Mouse (Mus musculus) frontal cortex, postnatal 36 days (tissue): ENCODE results near the gene Txnip.
"Not testable (repeated sequence)": the region's sequence is repeated elsewhere in the genome, so short reads cannot be mapped to it uniquely, and the experiment has no call there.

ENCODE experiments used
- DNase-seq, 2 experiments: peaks; one replicate each; pipeline ENCODE4 v3.0.0; 2022; ENCODE audit warnings: low spot score in 2 of 2

The Txnip gene

DNA sequence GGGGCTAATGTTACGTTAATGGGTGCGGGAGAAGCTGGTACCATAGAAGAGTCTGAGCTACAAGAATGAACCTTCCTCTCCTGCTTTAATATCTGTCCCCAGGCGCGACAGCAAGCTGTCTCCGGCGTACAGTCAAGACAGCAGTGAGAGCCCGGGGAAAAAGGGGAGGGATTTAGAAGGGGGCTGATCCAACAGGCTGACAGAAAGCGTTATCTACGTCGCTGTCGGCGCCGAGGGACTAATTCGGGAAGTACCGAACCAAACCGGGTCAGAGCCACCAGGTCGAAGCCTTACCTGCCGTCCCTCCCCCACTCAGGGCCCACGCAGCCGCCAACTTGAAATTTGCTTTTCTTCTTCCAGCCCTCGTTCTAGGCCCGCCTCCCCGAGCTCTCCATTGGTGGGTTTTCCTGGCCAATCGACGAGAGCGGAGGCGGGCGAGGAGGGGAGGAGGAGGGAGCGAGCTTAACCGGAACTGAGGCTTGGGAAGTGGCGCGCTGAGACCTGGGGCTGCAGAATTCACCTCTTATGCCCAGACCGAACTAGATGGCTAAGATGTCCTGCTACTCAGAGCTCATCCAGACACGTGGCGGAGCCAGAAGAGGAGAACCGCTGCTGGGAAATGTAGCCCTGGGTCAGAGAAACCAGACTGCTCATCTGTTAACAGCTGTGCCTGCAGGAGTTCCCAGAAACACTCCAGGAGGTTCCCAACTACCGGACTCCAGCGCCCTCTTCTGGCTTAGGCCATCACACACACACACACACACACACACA lies 36.2 kb downstream of the Txnip start, which contains the start of gene Polr3gl:
Gene Polr3gl (minus strand): TSS at position 392 of the 771 bp plus-strand sequence.
- DNase-seq = peak; percentile 95

DNA sequence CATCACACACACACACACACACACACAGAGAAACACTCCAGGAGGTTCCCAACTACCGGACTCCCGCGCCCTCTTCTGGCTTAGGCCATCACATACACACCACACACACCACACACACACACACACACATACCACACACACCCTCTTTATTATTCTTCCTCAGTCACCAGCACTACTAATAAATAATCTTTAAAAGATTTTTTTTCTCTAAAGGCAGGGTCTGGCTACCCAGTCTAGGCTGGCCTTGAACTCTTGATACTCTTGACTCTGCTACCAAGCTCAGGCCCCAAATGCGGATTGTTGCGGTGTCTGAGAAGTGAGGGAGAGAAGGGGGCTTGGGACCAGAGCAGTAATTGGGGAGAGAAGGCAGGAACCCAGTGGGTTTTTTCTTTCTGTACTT lies 37.1 kb downstream of the Txnip start:
- DNase-seq = no peak

DNA sequence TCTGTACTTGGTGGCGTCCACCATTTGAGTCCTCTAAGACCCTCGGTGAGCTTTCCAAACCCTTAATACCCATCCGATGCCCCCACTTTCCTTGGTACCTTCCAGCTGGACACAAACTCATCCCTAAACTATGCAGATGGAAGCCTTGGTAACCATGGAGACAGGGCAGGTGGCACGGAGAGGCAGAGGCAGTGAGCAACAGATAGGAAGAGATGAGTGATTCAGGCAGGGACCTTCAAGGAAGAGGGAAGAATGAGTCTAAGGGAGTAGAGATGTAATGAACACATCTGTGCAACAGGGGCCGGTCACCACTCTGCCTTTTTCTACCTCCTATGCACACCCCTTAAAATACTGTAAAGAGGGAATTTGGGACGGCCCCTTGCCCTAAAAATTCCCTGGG lies 37.9 kb downstream of the Txnip start:
- DNase-seq = peak in 1 of 2 experiments; percentile 59

DNA sequence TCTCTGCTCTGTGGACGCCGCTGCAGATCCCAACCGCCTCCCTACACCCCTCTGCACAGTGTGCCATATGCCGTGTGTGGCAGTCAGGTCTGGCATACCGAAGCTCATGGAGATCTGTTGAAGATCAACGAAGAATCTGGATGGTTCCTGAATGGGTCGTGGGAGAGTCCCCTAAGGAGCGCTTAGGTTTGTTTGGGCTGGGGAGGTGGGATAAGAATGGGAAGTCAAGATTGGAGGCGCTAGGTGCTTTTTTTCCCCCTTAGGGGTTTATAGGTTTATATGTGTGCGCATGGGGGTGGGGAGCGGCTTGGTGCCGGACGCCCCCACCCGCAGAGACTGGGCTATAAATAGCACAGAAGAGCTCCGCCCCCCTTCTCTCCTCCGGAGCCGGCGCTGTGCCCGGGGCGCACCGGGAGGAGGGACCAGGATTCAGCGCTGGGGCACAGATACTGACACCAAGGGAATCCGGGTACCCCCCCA lies 38.5 kb downstream of the Txnip start, which contains the start of gene Ankrd34a:
Gene Ankrd34a (plus strand): TSS at position 409 of the 480 bp plus-strand sequence.
- DNase-seq = peak; percentile 83 to 88

DNA sequence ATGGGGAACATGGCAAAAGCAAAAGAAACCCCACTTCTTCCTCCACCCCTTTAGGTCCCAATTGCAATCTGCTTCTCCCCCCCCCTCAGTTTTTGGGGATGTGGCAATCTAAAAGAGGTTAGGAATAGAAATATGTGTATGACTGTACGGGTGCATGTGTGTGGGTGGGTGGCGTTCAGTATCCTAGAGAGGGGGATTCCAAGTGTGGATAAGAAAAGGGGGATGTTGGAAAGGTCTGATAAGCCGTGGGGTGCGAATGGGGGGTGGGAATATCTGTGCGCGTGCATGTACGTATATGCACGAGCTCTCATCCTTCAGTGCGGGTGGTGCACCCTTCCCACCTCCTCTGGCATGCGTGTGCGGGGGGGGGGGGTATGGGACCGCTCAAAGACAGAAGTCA lies 39.1 kb downstream of the Txnip start:
- peak in 1 of 2 experiments; percentile 39 for DNase-seq

DNA sequence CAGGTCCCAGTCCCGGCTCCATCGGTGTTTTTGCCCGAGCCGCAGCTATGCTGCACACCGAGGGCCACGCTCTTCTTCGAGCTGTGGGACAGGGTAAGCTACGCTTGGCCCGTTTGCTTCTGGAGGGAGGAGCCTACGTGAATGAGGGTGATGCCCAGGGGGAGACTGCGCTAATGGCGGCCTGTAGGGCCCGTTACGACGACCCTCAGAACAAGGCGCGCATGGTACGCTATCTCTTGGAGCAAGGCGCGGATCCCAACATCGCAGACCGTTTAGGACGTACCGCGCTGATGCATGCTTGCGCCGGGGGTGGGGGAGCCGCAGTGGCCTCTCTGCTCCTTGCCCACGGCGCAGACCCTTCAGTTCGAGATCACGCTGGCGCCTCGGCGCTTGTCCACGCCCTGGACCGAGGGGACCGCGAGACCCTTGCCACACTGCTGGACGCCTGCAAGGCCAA lies 39.7 kb downstream of the Txnip start:
- peak in 1 of 2 experiments; percentile 53 for DNase-seq

DNA sequence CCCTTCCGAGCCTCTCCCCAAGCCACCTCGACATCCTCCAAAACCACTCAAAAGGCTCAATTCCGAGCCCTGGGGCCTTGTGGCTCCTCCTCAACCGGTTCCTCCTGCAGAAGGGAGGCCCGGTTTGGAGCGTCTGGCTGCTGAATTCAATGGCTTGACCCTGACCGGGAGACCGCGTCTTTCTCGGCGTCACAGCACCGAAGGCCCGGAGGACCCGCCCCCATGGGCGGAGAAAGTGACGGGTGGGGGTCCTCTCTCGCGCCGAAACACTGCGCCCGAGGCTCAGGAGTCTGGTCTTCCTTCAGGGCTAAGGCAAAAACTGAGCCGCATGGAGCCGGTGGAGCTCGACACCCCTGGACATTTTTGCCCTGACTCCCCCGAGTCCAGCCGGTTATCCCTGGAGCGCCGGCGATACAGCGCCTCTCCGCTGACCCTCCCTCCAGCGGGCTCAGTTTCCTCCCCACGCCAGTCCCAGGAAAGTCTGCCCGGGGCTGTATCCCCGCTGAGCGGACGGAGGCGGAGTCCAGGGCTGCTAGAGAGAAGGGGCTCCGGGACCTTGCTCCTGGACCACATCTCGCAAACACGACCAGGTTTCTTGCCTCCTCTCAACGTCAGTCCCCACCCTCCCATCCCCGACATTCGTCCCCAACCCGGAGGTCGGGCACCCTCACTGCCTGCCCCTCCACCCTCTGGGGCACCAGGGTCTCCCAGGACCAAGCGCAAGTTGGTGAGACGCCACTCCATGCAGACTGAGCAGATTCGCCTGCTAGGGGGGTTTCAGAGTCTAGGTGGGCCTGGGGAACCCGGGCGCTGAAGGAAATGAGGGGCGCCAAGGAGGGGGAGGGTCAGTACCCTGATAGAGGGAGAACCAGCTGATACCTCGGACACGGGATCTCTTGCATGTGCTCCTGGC lies 40.7 kb downstream of the Txnip start:
- DNase-seq = peak in 1 of 2 experiments; percentile 53

DNA sequence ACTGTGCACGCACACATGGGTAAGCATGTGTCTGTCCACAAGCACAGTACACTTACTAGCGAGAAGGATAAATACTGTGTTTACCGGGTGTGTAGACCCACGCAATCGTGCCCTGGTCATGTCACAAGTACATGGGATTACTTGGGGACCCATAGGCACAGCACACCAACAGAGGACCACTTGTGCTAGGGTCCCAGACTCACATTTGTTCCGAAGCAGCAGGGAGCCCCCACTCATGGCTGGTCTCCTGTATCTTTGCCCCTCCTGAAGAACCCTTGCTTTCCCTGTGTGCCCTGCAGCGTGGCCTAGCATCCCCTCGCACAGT lies 41.3 kb downstream of the Txnip start:
- DNase-seq = no peak

DNA sequence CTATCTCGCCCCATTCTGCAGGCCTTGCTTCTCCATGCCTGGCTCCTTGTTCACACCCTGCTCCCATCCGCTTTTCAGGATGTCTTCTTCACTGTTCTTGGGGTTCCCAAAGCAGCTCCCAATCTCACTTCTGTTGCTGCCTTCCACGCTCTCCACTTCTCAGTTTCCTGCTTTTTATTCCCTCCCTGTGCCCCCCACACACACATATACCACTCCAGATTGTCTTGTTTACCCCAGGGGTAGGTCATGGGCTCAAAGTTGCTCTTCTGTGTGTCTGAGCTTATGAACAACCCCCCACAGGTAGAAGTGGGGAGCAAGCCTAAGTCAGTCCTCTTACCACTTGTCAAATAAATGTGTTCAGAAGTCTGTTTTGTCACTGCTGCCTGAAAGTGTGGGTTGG lies 41.7 kb downstream of the Txnip start:
- DNase-seq = no peak

DNA sequence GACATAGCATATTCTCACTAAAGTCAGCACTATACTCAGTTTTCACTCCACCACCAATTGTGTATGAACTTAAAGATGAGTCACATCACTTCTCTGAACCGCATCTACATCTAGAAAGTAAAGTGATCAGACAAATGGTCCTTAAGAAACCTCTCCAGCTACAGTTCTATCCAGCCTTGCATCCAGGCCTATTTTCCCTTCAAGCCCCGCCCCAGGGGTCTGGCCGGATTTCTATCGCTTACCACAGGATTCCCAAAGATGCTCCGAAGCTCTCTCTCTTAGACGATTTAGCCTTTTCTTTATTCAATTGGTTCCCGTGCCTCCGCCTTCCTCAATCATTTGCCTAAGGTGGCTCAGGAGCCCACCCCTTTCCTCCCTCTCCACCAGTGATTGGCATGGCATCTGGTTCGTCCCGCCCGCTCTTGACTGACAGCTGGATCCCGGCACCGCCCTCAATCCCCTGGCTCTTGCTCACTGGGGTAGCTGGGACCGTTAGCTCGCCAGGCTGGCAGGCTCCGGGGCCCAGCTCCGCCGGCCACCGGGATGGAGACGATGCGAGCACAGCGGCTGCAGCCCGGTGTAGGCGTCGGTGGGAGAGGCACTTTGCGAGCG lies 43.0 kb downstream of the Txnip start, which contains the start of gene Lix1l:
Gene Lix1l (plus strand): TSS at position 511 of the 612 bp plus-strand sequence.
- peak; percentile 91 to 94 for DNase-seq

DNA sequence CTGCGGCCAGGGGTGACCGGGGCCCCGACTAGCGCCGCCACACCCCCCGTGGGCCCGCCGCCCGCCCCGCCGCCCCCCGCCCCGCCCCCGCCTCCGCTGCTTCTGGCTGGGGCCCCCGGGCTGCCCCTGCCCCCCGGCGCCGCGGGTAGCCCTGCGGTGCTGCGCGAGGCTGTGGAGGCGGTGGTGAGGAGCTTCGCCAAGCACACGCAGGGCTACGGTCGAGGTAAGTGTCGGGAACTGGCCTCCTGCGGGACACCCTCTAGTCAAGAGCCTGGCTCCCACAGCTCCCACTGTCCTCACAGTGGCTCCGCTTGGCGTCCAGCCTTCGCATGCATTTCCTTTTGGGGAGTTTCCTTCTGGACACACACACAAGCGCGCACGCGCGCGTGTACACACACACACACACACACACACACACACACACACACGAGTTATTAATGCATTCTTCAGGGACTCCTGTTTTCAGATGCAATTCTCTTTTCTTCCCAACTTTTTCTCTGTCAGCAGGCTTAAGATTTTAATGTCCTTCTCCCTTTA lies 43.6 kb downstream of the Txnip start:
- peak; percentile 54 to 69 for DNase-seq

DNA sequence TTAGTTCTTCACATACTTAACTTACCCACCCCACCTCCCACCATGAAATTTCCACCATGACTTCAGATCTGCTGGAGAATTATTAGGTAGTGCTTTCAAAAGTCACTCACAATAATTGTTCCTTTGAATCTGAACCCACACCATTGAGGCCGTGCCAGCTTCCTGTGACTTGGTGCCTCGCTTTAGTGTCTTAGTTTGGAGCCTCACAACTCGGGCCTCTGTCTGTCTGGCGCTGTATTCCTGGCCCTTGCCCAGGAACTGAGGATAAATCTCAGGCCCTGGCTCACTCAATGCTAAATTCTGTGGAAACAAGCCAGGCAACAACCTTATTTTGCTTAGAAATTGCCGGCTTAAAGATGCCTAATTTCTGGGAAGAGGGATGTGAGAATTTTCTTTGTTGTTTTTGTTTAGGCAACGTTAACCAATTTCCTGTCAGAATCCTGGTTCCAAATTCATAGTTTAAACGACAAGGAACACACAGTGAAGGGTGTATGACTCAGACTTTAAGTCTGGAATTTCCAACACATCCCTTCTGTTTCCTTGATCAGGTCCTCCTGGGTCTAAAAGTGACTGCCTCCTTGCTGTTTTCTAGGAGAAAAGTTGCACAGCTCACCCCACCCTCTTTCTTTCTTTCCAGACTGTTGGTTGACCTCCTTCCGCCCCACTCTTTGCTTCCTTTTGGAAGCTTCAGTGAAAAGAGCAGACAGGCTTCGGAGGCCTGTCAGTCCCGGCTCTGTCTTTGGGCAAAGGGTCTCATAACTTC lies 44.4 kb downstream of the Txnip start:
- peak in 1 of 2 experiments; percentile 41 for DNase-seq

DNA sequence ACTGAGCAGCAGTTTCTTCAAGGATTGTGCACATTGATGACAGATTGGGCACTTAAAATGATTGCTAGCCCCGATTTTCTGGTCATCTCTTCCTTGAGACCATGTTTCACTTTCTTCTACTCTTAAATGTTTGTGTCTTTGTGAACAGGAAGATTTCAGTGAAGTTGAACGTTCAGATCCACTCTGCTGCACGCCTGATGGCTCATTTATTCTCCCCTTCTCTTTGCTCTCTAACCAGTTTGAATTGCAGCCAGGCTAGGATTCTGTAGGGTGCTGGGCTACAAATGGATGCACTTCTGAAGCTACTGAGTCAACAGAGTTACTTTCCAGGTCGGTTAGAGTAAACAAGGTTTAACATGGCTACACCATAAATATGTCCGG lies 44.9 kb downstream of the Txnip start:
- DNase-seq = no peak

DNA sequence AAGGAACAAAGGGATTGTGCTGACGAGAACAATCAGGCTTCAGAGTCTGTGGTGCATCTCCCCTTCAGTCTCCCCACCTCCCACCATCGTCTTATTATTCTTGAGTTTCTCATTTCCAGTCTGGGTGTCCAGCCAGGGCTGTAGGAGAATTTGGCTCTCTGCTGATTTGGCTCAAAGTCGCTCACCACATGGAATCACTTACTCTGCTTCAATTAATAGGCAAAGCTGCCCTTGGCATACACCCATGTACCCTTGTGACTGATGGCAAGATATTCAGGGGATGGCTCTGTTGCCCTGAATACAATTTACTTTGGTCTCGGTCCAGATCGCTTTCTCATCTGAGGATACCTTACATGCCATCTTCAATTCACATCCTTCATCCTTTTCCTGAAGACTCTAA lies 45.6 kb downstream of the Txnip start:
- no peak for DNase-seq

DNA sequence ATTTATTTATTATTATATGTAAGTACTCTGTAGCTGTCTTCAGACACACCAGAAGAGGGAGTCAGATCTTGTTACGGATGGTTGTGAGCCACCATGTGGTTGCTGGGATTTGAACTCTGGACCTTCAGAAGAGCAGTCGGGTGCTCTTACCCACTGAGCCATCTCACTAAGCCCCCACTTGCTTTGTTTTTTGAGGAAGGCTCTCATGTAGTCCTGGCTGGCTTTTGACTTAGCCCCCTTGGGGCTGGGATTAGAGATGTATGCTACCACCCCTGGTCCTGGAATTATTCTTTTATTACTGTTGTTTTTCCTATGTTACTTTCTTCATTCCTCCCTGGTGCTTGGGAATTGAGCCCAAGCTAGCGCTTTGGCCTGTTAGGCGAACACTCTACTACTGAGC lies 48.2 kb downstream of the Txnip start:
- not testable (repeated sequence) for DNase-seq

DNA sequence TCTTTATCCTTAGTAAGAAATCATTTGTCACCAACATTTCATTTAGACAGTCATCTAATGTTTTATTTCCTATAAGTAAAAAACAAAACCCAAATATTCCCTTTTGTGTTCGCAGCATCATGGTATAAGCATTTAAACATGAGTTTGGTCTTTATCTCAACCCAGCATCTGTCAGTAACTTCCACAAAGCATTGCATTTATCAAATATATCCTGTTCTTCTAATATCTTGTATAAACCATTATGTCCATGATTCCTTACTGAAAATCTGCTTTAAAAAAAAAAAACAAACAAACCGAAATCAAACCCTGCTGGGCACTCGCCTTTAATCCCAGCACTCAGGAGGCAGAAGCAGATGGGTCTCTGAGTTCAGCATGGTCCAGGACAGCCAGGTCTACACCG lies 48.9 kb downstream of the Txnip start:
- DNase-seq = no peak
